ENCODE assay signal across 8 mouse cellular contexts in the genomic region with DNA sequence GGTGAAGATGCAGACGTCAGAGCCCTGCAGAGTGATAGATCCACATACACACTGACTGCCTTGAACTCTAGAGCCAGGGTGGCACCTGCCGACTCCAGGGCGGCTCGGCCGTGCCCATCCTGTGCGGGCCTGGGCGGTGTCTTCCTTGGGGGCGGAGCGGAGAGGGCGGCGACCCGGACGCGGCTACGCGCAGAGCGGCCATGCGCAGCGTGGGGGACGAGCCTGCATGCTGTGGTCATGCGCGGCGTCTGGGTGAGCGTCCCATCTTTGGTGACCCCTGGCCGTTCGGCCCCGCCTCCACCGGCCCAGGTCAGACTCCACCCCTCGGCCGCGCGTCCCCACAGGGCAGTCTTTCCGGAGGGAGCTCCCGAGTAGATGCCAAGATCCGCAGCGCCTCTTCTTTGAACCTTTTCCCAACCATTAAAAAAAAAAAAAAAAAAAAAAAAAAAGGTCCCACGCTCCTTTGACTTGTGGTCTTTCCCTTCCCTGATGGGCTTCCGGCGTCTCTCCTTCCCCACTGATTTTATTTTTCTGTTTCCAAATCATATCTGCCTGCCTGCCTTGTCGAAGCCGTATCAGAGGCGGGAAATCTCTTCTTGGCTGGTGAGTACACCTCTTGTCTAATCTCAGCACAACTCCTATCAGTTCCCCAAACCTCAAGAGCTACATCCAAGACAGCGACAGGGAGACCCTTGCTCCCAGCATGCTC. TPM values are rescaled to one million over a fixed set of nuclear protein-coding genes. Genes with fewer than 3 reads are reported as not detected.
DNase-seq lines count a peak whose midpoint lies in the region; ATAC-seq and TF ChIP-seq lines count a peak whose summit lies in the region.

A gene (plus strand): TSS at position 214 of the 709 bp plus-strand sequence.

- no peak for TF ChIP-seq CTCF in stomach, postnatal 0 days (IDR thresholded peaks at IDR 0.05; ENCODE audit: low read depth)

- intact Hi-C loops in heart, postnatal 10 days (cut with DNase I) = loop anchor here (1.0 kb wide), 1 partner anchor 22 kb away; a partner anchor contains a TSS

- H3K9ac ChIP-seq in forebrain, embryonic 14.5 days (ENCODE audit: low read length) = peak within 1 kb of the TSS; percentile 67
- H3K9ac ChIP-seq in liver, embryonic 16.5 days (ENCODE audit: low read depth, low read length) = no peak within 1 kb of the TSS; the same call in 1 of the 2 replicates
- H3K9ac ChIP-seq in neural tube, embryonic 12.5 days = peak within 1 kb of the TSS; percentile 47
- peak within 1 kb of the TSS; percentile 43 for H3K9ac ChIP-seq in stomach, postnatal 0 days (ENCODE audit: low read length)

- no peaks in the 10 kb centered on the region for H3K9me3 ChIP-seq in forebrain, embryonic 14.5 days (replicated peaks; ENCODE audit: control insufficient read depth, low read length)
- H3K9me3 ChIP-seq in liver, embryonic 16.5 days (replicated peaks; ENCODE audit: control insufficient read depth, low read length) = no peaks in the 10 kb centered on the region
- H3K9me3 ChIP-seq in neural tube, embryonic 12.5 days = no peaks in the 10 kb centered on the region
- no peaks in the 10 kb centered on the region for H3K9me3 ChIP-seq in stomach, postnatal 0 days (ENCODE audit: control insufficient read depth, low read length)

- H3K27ac ChIP-seq in forebrain, embryonic 14.5 days (ENCODE audit: low read depth, low read length) = no peak within 1 kb of the TSS
- no peak within 1 kb of the TSS for H3K27ac ChIP-seq in liver, embryonic 16.5 days (ENCODE audit: low read length)
- no peak within 1 kb of the TSS for H3K27ac ChIP-seq in neural tube, embryonic 12.5 days
- H3K27ac ChIP-seq in stomach, postnatal 0 days (replicated peaks) = 0 out of 2 replicates have a peak within 1 kb of the TSS, but pooled peaks have one; percentile 30

- H3K4me1 ChIP-seq in forebrain, embryonic 14.5 days (ENCODE audit: control insufficient read depth, insufficient read depth, low read length) = 0 out of 2 replicates have a peak, but pooled peaks cover 3% of the 10 kb centered on the region
- peaks cover 6% of the 10 kb centered on the region for H3K4me1 ChIP-seq in liver, embryonic 16.5 days (ENCODE audit: control insufficient read depth, low read depth, low read length)
- peaks cover 15% of the 10 kb centered on the region; the same call in 1 of the 2 replicates for H3K4me1 ChIP-seq in neural tube, embryonic 12.5 days
- no peaks in the 10 kb centered on the region; the same call in 1 of the 2 replicates for H3K4me1 ChIP-seq in stomach, postnatal 0 days (replicated peaks; ENCODE audit: control insufficient read depth, insufficient read depth)

- TF ChIP-seq EP300 in stomach, postnatal 0 days (optimal IDR thresholded peaks at IDR 0.05) = no peak

- peaks cover 45% of the 10 kb centered on the region for H3K36me3 ChIP-seq in forebrain, embryonic 14.5 days (ENCODE audit: control insufficient read depth, insufficient read depth, low read length)
- no peaks in the 10 kb centered on the region for H3K36me3 ChIP-seq in liver, embryonic 16.5 days (ENCODE audit: control insufficient read depth, insufficient read depth)
- peaks cover 45% of the 10 kb centered on the region for H3K36me3 ChIP-seq in neural tube, embryonic 12.5 days
- peaks cover 21% of the 10 kb centered on the region for H3K36me3 ChIP-seq in stomach, postnatal 0 days (ENCODE audit: control insufficient read depth, insufficient read depth, low read length)

- peak; percentile 89 for DNase-seq in CD4-positive helper T cell, adult 2 months (ENCODE audit: low read depth, low spot score)
- DNase-seq in forebrain, embryonic 14.5 days (ENCODE audit: low spot score) = peak; percentile 61
- DNase-seq in heart, postnatal 10 days = peak; percentile 94 to 96
- no peak for DNase-seq in large intestine, adult 2 months (ENCODE audit: low read depth, low spot score)
- peak; percentile 93 for DNase-seq in stomach, postnatal 0 days (ENCODE audit: low spot score)

- 2% methylated on average over 43 of the region's 43 CpGs for WGBS in forebrain, embryonic 14.5 days
- WGBS in large intestine, adult 2 months = under 1% methylated on average over 43 of the region's 43 CpGs
- 1% methylated on average over 43 of the region's 43 CpGs for WGBS in liver, embryonic 16.5 days (ENCODE audit: insufficient replicate concordance)
- WGBS in neural tube, embryonic 12.5 days = under 1% methylated on average over 43 of the region's 43 CpGs
- WGBS in stomach, postnatal 0 days = under 1% methylated on average over 40 of the region's 43 CpGs

- peak; percentile 85 for ATAC-seq in cerebellum, adult (ENCODE audit: insufficient number of reproducible peaks, low FRiP score, low TSS enrichment)
- peak; percentile 75 for ATAC-seq in forebrain, embryonic 14.5 days
- ATAC-seq in liver, embryonic 16.5 days (ENCODE audit: low read depth) = peak; percentile 93
- ATAC-seq in neural tube, embryonic 12.5 days (ENCODE audit: low FRiP score, low read depth) = peak; percentile 69; the same call in 1 of the 2 replicates
- ATAC-seq in stomach, postnatal 0 days (ENCODE audit: low FRiP score, low TSS enrichment) = peak; percentile 94

- no peaks in the 10 kb centered on the region for H3K27me3 ChIP-seq in forebrain, embryonic 14.5 days (replicated peaks; ENCODE audit: control insufficient read depth, insufficient read depth, low read length)
- peaks cover 5% of the 10 kb centered on the region for H3K27me3 ChIP-seq in liver, embryonic 16.5 days (ENCODE audit: control insufficient read depth, insufficient read depth, low read depth, low read length)
- no peaks in the 10 kb centered on the region for H3K27me3 ChIP-seq in neural tube, embryonic 12.5 days (replicated peaks)
- H3K27me3 ChIP-seq in stomach, postnatal 0 days (ENCODE audit: control insufficient read depth, insufficient read depth, low read length) = no peaks in the 10 kb centered on the region

- H3K4me2 ChIP-seq in forebrain, embryonic 14.5 days (ENCODE audit: low read length) = peak within 1 kb of the TSS; percentile 85
- H3K4me2 ChIP-seq in liver, embryonic 16.5 days (ENCODE audit: low read depth, low read length) = peak within 1 kb of the TSS; percentile 57
- peak within 1 kb of the TSS; percentile 90 for H3K4me2 ChIP-seq in neural tube, embryonic 12.5 days (replicated peaks)
- peak within 1 kb of the TSS; percentile 58 for H3K4me2 ChIP-seq in stomach, postnatal 0 days (replicated peaks; ENCODE audit: low read depth)

- H3K4me3 ChIP-seq in forebrain, embryonic 14.5 days (ENCODE audit: low read depth, low read length) = peak within 1 kb of the TSS; percentile 40
- H3K4me3 ChIP-seq in liver, embryonic 16.5 days (ENCODE audit: low read depth, low read length) = peak within 1 kb of the TSS; percentile 43
- peak within 1 kb of the TSS; percentile 43 for H3K4me3 ChIP-seq in neural tube, embryonic 12.5 days
- H3K4me3 ChIP-seq in stomach, postnatal 0 days (ENCODE audit: low read depth, low read length) = peak within 1 kb of the TSS; percentile 31

RNA-seq across cellular contexts. Expression of the gene that starts here (rescaled TPM):
- 17.3 and 19.5 TPM in 2 replicates for polyA plus RNA-seq in forebrain, embryonic 14.5 days (2014; fragmentation: Nextera tagmentation; extraction: Ambion mirVana)
- total RNA-seq in heart, postnatal 10 days (2021) = 100 to 1,000 TPM; 120 TPM
- polyA plus RNA-seq in large intestine, adult 2 months (2012; rRNA removed) = 318 and 359 TPM in 2 replicates
- 16.5 and 19.8 TPM in 2 replicates for polyA plus RNA-seq in liver, embryonic 16.5 days (2015; fragmentation: Nextera tagmentation; extraction: Ambion mirVana)
- polyA plus RNA-seq in neural tube, embryonic 12.5 days (2016; fragmentation: Nextera tagmentation; extraction: Ambion mirVana) = 17.8 and 25.6 TPM in 2 replicates
- 44.2 TPM in 2 replicates for polyA plus RNA-seq in stomach, postnatal 0 days (2015; fragmentation: Nextera tagmentation; extraction: Ambion mirVana)
